Mouse (Mus musculus) C2C12 (cell line): Measurements from ENCODE around the gene Wfdc12. TPM values are rescaled to one million over a fixed set of nuclear protein-coding genes. Genes with fewer than 3 reads are reported as not detected.
A peak's percentile ranks its signal among the peaks of the same experiment; 100 is the strongest.

Experiments
- H3K27me3 ChIP-seq: one replicate; pipeline ENCODE4 v1.6.1; 2011; ENCODE audit not compliant: control insufficient read depth, insufficient read depth, insufficient read length
- H3K36me3 ChIP-seq: one replicate; pipeline ENCODE4 v1.6.1; 2011; ENCODE audit not compliant: control insufficient read depth, insufficient read depth
- H3K4me3 ChIP-seq: one replicate; pipeline ENCODE4 v1.5.1; 2011; ENCODE audit warnings: mild to moderate bottlenecking, control low read depth; ENCODE audit not compliant: poor library complexity, insufficient read depth, severe bottlenecking
- H3K79me2 ChIP-seq: one replicate; pipeline ENCODE4 v1.6.1; 2011; ENCODE audit not compliant: control insufficient read depth, insufficient read depth
- H3K79me3 ChIP-seq: one replicate; pipeline ENCODE4 v1.6.1; 2011; ENCODE audit warnings: low read depth, control low read depth
- H3ac ChIP-seq: one replicate; pipeline ENCODE3; 2011; ENCODE audit warnings: low read depth; ENCODE audit not compliant: control insufficient read depth, insufficient read length
- CEBPB ChIP-seq: IDR thresholded peaks from one replicate; pipeline ENCODE4 v1.6.1; 2011; ENCODE audit warnings: low read depth, mild to moderate bottlenecking, control low read depth, moderate library complexity
- CTCF ChIP-seq: IDR thresholded peaks from one replicate; pipeline ENCODE4 v1.5.1; 2011; ENCODE audit not compliant: control insufficient read depth, insufficient read depth, insufficient read length
- FOSL1 ChIP-seq: IDR thresholded peaks from one replicate; pipeline ENCODE4 v1.8.0; 2011; ENCODE audit warnings: mild to moderate bottlenecking, low read length; ENCODE audit not compliant: poor library complexity, insufficient read depth, severe bottlenecking
- MAX ChIP-seq: IDR thresholded peaks from one replicate; pipeline ENCODE4 v1.6.1; 2011; ENCODE audit warnings: mild to moderate bottlenecking, control low read depth
- MYOD1 ChIP-seq: IDR thresholded peaks from one replicate; pipeline ENCODE4 v1.6.1; 2011; ENCODE audit warnings: low read depth; ENCODE audit not compliant: control insufficient read depth, insufficient read length
- MYOG ChIP-seq: IDR thresholded peaks from one replicate; pipeline ENCODE4 v1.6.1; 2011; ENCODE audit not compliant: control insufficient read depth, insufficient read length; ENCODE audit errors: extremely low read depth
- USF1 ChIP-seq: IDR thresholded peaks from one replicate; pipeline ENCODE4 v1.6.1; 2011; ENCODE audit warnings: low read depth, mild to moderate bottlenecking, control low read depth, moderate library complexity
- polyA plus RNA-seq: library from polyadenylated mRNA; unstranded; fragments of >200 nt; fragmentation: generic; extraction: Trizol; gene quantifications from one replicate; pipeline ENCODE4 v1.2.1, GENCODE M21; 2012; ENCODE audit warnings: missing spikeins

Wfdc12 gene
- polyA plus RNA-seq, 1 experiment, result not detected

DNA sequence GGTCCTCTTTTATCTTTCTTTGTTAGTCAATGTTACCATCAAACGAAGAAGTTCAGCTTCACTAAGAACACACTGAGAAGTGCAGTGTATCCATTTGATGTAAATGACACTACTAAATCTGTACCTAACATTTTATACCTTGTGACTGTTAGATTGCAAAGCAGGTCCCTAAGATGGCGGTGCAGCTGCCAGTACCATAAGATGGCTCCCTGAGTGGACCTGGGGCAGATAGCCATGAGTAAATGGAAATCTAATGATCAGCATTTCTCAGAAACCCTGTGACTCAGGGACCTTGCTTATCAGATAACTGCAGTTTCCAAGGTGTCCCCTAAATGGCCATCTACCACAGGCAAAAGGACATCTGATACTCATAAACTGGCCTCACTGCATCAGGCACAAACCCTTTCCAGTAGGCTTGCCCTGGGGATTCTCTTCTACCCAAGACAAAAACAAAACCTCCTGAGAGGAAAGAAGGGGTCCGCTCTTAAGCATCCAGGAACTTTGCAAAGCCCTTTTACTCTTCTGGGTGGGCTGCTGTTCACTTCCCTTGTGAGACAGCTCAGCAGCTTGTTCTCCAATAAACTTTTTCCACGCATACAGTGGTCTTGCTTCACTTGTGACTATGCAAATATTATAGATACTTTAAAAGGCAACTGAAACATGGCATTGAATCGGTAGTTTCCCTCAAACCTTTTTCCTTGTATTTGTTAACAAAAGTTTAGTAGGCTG is 5.7 kb upstream of the Wfdc12 start:
- no peak for TF ChIP-seq CEBPB
- Histone ChIP-seq H3K79me2 (no peaks in the 10 kb centered on the region), H3K27me3 (peaks cover 51% of the 10 kb centered on the region), H3ac (no peak overlapping the region), H3K36me3 (no peaks in the 10 kb centered on the region), H3K79me3 (no peaks in the 10 kb centered on the region), H3K4me3 (no peak overlapping the region)

DNA sequence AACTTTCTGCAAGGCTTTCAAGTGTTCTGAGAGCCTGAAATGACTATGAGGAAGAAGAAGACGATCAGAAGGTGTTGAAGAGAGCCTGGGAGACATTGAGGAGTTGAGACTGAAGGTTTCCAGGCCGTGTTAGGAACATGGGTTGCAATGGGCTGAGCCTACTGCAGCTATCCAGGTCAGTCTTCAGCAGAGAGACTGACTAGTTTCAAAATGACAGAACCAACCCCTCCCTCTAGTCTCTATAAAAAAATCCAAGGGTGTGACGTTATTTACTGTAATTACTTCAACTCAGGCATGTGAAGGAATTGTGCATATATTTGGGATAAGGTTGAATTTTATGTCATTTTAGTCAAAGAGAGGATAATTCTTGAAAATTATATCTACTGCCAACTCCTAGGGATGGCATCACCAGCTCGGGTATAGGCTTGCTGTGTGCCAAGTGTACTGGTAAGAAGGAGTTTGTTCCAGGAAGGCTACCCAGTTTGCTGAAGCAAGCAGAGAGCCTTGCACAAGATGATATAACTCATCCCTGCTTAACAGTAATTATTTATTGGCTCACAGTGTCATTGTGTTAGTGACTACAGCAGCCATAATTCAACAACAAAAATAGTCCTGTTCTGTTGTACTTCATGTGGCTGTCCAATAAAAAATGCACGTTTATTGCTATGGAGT is 4.7 kb upstream of the Wfdc12 start:
- Histone ChIP-seq H3K79me3 (no peaks in the 10 kb centered on the region), H3K79me2 (no peaks in the 10 kb centered on the region), H3K27me3 (peaks cover 61% of the 10 kb centered on the region), H3K4me3 (no peak overlapping the region), H3ac (no peak overlapping the region), H3K36me3 (no peaks in the 10 kb centered on the region)
- TF ChIP-seq MYOD1, result no peak
- no peak for TF ChIP-seq MAX
- no peak for TF ChIP-seq FOSL1
- no peak for TF ChIP-seq USF1
- TF ChIP-seq MYOG, result no peak
- TF ChIP-seq CTCF, result no peak
- no peak for TF ChIP-seq CEBPB

- H3K79me2 ChIP-seq, result no peaks in the 10 kb centered on the region
- H3K4me3 ChIP-seq, result no peak overlapping the region
- H3K79me3 ChIP-seq, result no peaks in the 10 kb centered on the region
- H3K36me3 ChIP-seq, result no peaks in the 10 kb centered on the region
- peaks cover 66% of the 10 kb centered on the region for H3K27me3 ChIP-seq
- H3ac ChIP-seq, result no peak overlapping the region
- TF ChIP-seq MYOG (no peak), FOSL1 (no peak), USF1 (no peak), CTCF (no peak), CEBPB (no peak), MYOD1 (no peak), MAX (no peak)
Observed at GRCm38 (mm10) chr2:164192279-164192678, 1.9 kb upstream of the Wfdc12 start.

GRCm38 (mm10) chr2:164188722-164189121 is 1.7 kb downstream of the Wfdc12 start:
- no peaks in the 10 kb centered on the region for H3K36me3 ChIP-seq
- TF ChIP-seq MYOG (no peak), CTCF (peak; percentile 19)

GRCm38 (mm10) chr2:164184145-164184719 is 6.2 kb downstream of the Wfdc12 start:
- Histone ChIP-seq H3ac (no peak overlapping the region), H3K27me3 (peaks cover 47% of the 10 kb centered on the region), H3K79me2 (no peaks in the 10 kb centered on the region), H3K36me3 (no peaks in the 10 kb centered on the region), H3K4me3 (no peak overlapping the region), H3K79me3 (no peaks in the 10 kb centered on the region)
- TF ChIP-seq CEBPB (no peak), MAX (no peak), MYOG (no peak), CTCF (no peak), USF1 (no peak), FOSL1 (no peak)

More at GRCm38 (mm10) chr2:164188722-164189121, 1.7 kb downstream of the Wfdc12 start:
- Histone ChIP-seq H3K79me3 (no peaks in the 10 kb centered on the region), H3ac (no peak overlapping the region), H3K4me3 (no peak overlapping the region), H3K79me2 (no peaks in the 10 kb centered on the region), H3K27me3 (peaks cover 47% of the 10 kb centered on the region)

GRCm38 (mm10) chr2:164183340-164183739 is 7.1 kb downstream of the Wfdc12 start:
- no peak for TF ChIP-seq USF1
- peaks cover 55% of the 10 kb centered on the region for H3K27me3 ChIP-seq

More at GRCm38 (mm10) chr2:164183340-164183739, 7.1 kb downstream of the Wfdc12 start:
- H3K4me3 ChIP-seq, result no peak overlapping the region
- H3ac ChIP-seq, result no peak overlapping the region
- H3K36me3 ChIP-seq, result no peaks in the 10 kb centered on the region
- H3K79me3 ChIP-seq, result no peaks in the 10 kb centered on the region
- H3K79me2 ChIP-seq, result no peaks in the 10 kb centered on the region
